Mouse (Mus musculus): Measurements from ENCODE around the gene Svbp.
A peak's percentile ranks its signal among the peaks of the same experiment; 100 is the strongest.

Svbp gene

DNA sequence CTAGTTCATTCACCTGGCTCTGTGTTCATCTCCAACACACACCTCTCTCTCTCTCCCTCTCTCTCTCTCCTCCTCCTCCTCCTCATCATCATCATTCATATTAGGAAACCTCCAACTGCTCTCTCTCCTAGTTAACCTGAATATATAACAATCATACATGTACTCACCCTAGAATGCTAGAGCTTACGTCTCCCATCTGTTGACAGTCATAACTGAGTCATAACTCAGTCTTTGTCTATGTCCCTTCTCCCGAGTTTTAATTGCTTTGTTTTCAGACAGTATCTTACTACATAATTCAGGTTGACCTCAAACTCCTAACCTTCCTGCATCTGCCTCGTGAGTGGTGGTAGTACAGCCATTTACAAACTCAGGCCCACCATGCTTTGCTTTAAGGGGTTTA is 3.8 kb upstream of the Svbp start:
- no peak for DNase-seq

DNA sequence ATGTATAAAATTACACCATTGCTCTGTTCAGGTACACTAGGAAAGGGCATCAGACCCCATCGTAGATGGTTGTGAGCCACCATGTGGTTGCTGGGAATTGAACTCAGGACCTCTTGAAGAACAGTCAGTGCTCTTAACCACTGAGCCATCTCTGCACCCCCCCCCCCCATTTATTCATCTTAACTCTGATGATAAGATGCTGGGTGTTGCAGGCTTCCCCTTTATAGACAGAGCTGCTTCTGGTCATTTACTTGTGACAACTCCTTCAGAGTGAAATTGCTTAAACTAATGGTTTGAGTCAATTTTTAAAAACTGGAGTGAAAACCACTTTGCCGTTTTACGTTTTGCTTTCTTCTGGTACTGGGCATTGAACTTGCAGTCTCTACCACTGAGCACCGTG is 2.3 kb upstream of the Svbp start:
- no peak for DNase-seq

DNA sequence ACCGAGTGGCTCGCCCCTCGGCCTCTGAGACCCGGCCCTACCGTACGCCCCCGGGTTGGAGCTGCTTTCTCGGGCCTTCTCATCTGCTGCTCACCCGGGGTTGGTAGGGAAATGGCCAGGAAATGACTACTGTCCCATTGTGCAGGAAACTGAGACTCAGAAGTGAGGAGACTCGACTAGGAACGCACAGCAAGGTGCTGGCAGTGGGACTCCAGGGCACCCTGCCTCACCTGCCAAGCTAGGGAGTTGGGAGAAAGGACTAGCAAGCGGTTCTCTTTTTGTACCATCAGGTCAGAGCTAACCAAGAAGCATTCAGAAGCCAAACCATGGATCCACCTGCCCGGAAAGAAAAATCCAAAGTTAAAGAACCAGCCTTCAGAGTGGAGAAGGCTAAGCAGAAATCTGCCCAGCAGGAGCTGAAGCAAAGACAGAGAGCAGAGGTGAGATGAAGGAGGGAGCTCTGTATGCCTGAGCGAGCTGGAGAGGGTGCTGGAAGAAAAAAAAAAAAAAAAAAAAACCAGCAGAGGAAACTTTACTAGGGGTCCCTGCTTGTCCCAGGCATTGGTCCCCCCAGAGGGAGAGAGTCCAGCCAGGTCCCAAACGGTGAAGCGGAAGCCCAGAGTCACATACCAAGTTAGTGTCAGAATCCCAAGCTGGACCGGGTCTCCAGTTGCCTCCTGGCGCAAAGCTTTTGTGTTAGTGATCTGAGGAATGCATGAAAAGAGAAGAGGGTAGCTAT is 645 bp downstream of the Svbp start:
- DNase-seq = peak in 1 of 2 experiments; percentile 22

DNA sequence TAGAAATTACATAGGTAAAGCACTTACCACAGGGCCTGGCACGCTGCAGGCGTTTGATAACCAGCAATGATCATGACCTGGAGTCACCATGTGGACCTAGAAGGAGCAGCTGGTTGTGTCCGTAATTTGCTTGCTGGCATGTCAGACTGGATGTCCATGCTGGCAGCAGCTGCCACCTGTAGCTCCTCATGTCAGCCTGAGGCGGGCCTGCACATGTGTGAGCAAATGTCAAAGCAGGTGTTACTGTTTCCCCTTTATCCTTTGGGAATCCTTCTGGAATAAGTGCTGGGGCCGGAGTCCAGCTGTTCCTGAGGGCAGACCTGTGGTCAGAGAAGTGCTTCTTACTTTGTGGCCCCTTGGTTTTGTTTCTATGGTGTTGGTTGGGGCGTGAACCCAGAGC is 3.0 kb downstream of the Svbp start:
- peak in 1 of 2 experiments; percentile 10 for DNase-seq

DNA sequence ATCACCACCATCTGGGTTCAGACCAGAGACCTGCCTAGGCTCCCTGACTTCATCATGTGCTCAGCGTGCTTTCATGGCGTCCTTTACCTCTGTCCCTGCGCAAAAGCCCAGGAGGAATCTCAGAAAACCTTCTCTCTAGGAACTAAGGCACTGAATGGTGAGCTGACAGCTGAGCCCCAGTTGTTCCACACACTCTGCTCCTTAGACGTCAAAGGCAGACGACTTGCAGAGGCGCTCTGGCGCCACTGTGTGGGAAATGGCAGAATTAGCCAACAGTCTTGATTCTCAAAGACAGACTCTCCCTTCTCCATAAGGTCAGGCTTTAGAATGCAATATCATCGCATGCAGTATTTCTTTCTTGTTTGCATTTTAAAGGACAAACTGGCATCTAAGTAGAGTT is 9.6 kb downstream of the Svbp start:
- peak; percentile 42 to 49 for DNase-seq

DNA sequence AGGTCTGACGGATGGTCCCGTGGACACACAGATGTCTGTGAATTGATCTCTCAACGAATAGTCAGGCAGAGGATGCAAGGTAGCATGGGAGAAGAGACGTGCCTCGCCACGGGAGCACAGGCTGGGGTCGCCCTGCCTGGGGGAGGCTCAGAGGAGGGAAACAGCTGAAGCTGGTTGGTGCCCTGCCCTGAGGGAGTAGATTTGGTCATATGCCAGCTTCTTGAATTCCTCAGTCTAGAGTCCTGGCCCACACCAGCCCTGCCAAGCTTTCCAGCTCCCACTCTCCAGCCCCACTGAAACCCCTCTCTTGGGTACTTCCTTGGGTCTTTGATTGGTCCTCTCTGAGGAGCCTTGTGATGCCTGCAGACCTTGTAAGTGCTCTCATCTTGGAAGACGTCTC is 21.6 kb downstream of the Svbp start:
- DNase-seq = no peak

DNA sequence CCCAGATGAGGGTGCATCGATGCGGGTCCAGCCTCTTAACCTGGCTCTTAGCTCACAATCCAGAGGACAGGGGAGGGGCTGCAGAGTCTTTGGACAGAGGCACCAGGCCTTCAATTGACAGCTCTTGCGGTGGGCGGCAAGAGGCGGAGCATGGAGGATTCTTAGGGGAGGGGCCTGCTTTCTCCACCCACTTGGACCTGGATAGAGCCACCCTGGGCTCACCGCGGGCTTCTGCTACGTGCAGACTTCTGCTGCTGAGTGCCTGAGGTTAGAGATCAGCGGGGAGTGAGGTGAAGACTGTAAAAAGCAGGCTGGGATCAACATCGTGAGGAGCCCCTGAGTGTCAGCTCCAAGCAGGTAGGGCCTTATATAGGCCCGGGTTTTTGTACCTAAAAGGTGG is 23.1 kb downstream of the Svbp start, which contains the start of gene Tmem269:
TSS of gene Tmem269 (minus strand) at position 49 of the 400 bp plus-strand sequence.
- DNase-seq = no peak

DNA sequence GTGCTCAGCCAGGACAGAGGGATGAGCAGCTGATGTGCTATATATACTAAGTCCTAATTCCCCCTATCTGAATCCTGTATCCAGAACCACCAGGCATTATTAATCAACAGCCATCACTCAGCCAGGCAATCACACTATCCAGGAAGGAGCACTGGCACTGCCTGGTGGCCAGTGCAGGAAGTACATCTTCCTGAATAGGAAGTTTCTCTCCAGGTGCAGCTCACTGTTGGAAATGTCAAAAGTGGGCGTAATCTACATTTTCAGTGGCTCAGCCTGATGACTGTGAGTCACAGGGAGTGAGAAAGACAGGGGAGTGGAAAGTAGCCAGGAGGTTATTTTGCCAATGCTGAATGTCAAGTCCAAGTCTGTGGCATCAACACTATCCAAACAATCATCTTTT is 28.6 kb downstream of the Svbp start:
- peak; percentile 31 to 38 for DNase-seq

DNA sequence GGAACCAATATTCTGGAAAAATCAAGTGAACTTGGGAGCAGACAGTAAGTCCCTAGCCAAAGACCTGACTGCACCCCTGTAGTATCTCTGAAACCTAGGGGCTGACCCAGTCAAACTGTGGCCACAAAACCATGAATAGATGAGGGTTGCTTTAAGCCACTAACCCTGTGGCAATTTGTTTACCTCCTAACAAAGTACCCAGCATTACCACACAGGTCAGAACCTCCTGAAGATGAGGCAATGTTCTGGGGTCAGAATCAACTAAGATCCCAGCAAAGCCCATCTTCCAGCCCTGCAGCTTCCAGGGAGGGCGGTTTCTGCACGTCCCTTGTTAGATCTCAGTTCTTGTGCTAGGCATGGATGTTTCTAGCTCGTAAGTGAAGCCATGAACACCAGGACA is 29.4 kb downstream of the Svbp start:
- DNase-seq = no peak

DNA sequence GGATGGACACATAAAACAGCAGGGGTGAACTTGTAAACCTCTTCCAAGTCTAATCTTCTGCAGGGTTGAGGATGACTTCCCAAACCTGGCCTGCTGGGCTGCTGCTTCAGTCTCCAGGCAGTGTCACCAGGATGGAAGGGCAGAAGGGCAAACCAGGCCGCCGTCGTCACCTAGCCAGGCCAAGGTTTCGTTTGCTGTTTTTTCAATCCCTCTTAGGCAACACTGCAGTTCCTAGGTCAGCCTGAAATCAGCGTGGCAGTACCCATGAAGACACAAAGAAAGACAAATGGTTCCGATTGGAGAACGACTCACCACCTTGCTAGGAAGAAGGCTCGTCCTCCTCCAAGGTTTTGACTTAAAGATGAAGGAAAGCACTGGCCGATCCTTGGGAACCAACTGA is 30.6 kb downstream of the Svbp start:
- DNase-seq = no peak

DNA sequence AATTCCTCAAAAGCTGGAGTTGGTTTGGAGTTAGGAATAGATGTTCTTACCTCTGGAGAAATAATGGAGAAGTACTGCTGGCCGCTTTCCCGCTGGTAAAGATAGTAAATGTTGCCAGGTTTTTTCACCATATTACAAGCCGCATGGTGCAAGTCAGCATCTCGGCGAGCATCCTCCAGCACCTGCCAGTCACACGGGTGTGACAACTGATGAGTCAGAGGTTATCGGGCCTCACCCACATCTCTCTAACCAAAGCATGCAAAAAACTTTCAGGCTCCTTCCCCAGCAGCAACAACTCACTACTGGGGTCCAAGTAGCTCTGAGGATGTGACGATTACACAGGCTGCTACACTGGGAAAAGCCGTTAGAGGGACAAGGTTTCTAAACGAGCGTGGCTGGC is 31.6 kb downstream of the Svbp start:
- DNase-seq = no peak

DNA sequence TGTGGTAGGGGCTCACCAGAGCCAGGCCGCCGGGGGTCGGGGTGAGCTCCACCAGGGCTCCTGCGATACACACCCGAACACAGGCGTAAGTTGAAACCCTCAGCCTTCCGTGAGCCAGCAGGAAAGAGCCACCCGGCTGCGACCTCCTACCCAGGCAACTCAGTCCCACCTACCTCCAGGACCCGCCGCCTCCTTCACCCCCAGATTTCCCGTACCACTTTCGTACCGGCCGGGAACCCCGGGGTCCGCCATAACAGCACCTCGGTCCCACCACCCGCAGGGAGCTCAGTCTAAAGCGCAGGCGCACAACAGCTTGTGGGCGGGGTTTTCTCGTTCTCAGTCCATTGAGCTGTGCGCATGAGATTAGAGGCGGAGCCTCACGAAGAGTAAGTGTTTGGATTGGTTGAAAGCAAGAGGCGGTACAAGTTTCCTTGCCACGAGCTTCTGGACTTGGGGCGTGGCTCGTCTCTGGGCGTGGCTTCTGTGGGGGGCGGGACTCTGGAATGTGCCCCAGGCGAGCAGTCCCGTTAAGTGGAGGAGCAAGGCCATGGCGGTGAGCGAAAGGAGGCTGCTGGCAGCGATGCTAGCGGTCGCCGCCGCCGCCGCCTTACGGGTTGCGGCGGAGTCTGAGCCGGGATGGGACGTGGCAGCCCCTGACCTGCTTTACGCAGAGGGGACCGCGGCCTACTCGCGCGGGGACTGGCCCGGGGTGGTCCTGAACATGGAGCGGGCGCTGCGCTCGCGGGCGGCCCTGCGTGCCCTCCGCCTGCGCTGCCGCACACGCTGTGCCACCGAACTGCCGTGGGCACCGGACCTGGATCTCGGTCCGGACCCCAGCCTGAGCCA is 37.5 kb downstream of the Svbp start, which contains the start of the genes AU022252 and P3h1:
TSS of gene AU022252 (minus strand) at position 303 of the 846 bp plus-strand sequence.
TSS of gene P3h1 (plus strand) at position 506 of the 846 bp plus-strand sequence.
- DNase-seq = peak; percentile 99 to 100

DNA sequence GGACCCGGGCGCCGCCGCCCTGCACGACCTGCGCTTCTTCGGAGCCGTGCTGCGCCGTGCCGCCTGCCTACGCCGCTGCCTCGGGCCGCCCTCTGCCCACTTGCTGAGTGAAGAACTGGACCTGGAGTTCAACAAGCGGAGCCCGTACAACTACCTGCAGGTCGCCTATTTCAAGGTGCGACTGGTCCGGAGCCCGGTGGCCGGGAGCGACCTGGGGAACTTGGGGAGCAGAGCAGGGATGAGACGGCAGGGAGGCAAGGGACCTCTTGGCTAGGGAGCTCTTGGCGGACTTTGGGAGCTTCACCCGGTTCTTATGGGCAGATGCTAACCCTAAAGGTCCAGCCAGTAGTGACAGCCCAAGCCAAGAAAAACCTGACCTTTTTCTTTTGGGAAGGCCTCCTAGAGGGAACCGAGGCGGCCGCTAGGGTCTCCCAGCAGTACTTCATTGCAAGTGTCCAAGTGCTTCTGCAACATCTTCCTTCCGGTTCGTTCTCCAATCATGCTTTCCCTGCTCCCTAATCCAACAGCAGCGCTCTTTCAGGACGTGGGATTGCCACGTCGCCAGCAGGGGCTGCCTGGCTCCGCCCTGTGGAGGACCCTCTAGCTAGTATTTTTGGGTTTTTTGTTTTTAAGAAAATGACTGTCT is 38.3 kb downstream of the Svbp start:
- DNase-seq = peak in 1 of 2 experiments; percentile 46

DNA sequence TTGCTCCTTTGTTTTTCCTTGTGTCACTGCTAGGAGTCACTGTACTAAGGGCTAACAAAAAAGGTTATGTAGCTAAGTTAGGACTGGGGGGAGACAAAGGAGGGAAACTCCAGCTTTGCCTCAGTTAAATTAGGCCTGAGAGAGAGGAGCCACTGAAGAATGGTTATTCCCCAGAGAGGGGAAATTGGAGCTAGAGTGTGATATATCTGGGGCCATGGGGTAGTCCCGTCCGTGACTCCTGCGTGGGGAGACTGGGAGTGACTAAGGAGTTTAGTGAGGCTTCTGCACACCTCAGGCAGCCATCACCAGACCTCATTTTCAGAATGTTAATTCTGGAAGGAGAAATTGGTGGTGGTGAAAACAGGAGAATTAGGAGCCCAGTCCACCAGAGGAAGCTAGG is 39.2 kb downstream of the Svbp start:
- DNase-seq = no peak

DNA sequence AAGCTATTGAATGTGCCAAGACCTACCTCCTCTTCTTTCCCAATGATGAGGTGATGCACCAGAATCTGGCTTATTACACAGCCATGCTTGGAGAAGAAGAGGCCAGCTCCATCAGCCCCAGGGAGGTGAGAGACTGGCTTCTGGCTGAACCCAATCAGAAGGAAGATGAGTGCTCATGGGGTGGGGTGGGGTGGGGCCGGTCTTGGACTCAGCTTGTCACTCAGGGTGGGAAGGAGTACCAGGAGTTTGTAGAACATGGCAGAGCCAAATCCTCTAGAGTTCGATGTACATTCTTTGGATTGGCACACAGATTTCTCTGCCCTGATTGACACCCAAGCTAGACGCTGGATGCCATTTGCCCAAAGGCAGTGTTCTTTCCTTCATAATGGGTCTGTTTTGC is 43.6 kb downstream of the Svbp start:
- no peak for DNase-seq

DNA sequence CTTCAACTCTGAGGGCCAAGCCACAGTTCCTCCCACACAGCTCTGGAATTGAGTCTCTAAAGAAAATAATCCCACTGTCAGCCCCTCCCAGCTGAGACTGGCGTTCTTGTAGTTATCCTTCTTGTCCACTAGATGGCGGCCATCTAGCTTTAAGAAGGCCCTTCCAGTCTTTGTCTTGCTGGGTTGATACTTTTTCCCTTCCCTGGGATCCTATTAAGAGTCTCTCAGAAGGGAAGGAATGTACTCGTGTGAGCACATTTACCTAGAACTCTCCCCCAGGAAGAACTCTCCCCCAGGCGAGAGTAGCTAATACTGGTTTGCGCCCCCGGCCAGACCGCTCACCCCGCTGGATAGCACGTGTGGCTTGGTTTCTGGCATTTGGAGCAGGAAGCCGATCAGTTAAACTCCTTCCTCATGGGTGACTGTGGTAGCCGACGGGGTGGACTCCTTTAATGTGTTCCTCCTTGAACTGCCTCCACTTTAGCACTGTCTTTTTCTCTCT is 44.1 kb downstream of the Svbp start:
- peak; percentile 36 to 39 for DNase-seq

DNA sequence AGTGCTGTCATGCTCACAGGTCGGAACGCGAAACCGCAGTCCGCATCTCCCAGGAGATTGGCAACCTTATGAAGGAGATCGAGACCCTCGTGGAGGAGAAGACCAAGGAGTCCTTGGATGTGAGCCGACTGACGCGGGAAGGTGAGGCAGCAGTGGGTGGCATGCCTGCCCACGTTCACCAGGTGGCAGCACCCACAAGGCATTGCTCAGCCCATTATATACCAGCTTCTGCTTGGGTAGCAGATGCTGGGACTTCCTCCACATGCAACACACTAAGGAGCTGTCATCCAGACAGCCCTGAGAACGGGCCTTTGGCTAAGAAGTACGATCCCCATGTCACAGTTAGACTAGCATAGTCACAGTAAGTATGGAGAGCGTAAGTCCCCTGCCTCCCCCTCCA is 46.6 kb downstream of the Svbp start:
- DNase-seq = no peak

DNA sequence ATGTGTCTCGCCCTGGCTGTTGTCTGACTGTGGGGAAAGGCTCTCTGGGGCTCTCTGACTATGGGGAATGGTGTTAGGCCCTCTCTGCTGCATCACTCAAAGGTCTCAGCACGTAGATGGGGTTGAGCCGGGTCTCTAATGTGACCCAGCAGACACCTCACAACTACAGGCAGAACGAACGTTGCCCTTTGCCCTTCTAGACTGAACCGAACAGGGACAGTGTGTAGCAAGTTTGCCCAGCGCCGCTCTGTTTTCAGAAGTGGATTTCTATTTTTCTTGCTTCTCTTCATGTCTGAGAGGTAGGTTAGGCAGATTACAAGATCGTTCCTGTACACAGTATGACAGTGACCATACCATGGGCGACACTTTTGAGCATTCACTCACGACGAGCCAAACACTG is 47.5 kb downstream of the Svbp start:
- DNase-seq = no peak

DNA sequence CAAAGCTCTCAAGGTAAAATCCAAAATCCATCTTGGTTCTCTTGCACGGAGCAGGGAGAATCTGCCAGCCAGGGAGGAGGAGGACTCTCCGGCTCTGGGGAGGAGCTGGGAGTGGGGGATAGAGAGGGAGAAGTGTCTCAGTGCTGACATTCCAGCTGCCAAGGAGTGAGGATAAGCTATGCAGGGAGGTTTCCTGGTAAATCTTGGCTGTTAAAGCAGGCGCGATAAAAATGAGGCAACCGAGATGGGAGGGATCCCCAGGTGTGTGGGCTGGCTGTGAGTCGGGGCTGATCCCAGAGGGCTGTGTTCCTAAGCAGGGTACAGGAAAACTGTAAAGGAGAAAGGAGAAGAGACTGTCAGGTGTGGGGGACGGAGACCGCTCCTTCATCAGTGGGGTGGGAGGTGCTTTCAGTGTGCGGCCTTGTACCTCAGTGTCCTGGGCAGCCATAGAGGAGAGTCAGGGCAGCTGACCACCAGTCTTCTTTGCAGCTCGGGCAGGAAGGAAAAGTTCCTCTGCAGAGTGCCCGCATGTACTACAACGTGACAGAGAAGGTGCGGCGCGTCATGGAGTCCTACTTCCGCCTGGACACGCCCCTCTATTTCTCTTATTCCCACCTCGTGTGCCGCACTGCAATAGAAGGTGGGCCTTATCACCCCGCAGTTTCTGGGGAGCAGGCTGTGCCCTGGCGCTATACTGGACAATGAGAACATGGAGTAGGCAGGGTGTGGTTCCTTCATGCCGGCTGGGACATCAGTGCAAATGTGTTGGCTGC is 49.5 kb downstream of the Svbp start:
- no peak for DNase-seq

DNA sequence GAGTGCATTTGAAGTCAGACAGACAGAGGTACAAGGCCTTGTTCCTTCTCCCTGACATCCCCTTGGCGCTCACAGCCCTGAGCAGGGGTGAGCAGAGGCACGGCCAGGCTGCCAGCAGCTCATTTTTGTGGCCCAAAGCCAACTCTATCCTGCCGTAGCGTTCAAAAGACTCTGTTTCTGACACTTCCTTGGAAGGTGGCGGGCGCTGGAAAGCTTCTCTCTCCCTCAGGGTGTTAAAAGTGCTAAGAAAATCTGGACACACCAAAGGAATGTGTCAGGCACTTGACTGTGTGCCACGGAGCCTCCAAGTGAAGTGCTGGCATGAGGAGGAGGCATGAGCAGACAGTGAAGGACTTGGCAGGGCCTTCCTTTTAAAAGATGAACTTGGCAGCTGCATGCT is 50.5 kb downstream of the Svbp start:
- DNase-seq = peak; percentile 24 to 34

DNA sequence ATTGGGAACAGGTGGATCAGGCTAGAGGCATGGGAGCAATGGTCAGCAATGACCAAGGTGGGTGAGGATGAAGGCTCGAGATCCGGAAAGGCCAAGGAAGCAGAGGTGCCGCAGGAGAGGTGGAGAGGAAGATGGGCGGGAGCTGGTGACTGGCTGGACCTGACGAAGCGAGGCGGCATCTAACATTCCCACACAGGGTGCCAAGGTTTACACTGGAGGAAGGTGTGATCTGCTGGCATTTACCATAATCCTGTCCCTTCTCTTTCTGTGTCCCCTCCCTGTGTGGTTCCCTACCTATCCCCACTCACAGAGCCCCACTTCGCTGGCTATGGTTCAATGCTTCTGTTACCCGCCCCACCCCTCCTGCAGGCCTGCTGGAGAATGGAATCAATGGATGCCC is 50.9 kb downstream of the Svbp start:
- DNase-seq = no peak

DNA sequence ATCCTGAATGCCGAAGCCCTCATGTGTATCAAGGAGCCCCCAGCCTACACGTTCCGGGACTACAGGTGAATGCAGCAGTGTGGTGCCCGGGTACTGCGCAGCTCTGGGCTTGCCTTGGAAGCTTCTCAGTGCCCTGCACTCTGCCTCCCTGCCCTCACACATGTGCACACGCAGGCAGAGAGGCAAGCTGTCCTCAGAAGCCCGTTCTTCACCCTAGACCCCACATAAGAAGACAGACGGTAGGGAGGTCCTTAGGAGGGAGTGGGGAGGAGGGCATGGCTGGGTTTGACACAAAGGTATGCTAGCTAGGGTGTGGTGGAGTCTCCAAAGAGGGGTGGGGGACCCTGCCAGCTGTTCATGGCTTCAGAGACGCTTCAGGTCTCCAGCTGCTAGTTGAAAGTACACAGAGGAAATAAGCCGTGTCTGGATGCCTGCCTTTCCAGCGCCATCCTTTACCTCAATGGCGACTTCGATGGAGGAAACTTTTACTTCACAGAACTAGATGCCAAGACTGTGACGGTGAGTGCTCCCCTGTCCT is 51.7 kb downstream of the Svbp start:
- no peak for DNase-seq

Measured in cerebellum, adult 18-20 months (tissue).